Mouse (Mus musculus) testis, adult 2 months (tissue): ENCODE measurements around the gene Rbfox1. TPM values are rescaled to one million over a fixed set of nuclear protein-coding genes. Genes with fewer than 3 reads are reported as not detected.

Source experiments
- H3K27ac ChIP-seq: fragments of 200-500 bp; 2 replicates; pipeline ENCODE4 v1.5.1; 2012; ENCODE audit warnings: low read depth, low read length; ENCODE audit not compliant: control insufficient read depth, insufficient read depth
- H3K27me3 ChIP-seq: fragments of 200-500 bp; 2 replicates; pipeline ENCODE4 v1.6.1; 2012; ENCODE audit warnings: mild to moderate bottlenecking, low read length, moderate library complexity; ENCODE audit not compliant: control insufficient read depth, insufficient read depth
- H3K36me3 ChIP-seq: fragments of 200-500 bp; 2 replicates; pipeline ENCODE4 v1.6.1; 2012; ENCODE audit warnings: mild to moderate bottlenecking, low read length; ENCODE audit not compliant: control insufficient read depth, insufficient read depth
- H3K4me1 ChIP-seq: fragments of 200-500 bp; 2 replicates; pipeline ENCODE4 v1.6.1; 2012; ENCODE audit warnings: low read length; ENCODE audit not compliant: control insufficient read depth, insufficient read depth
- H3K4me3 ChIP-seq: fragments of 200-500 bp; 2 replicates; pipeline ENCODE4 v1.5.1; 2012; ENCODE audit warnings: low read depth, mild to moderate bottlenecking, low read length, moderate library complexity, mixed read lengths; ENCODE audit not compliant: control insufficient read depth
- CTCF ChIP-seq: fragments of 200-500 bp; IDR thresholded peaks from 2 replicates; pipeline ENCODE4 v1.5.1; 2012; ENCODE audit warnings: low read depth, mild to moderate bottlenecking, inconsistent platforms, low read length, moderate library complexity; ENCODE audit not compliant: control insufficient read depth, insufficient read depth, insufficient replicate concordance
- POLR2A ChIP-seq: fragments of 200-500 bp; IDR thresholded peaks from 2 replicates; pipeline ENCODE4 v1.6.1; 2012; ENCODE audit warnings: low read depth, mild to moderate bottlenecking, inconsistent platforms, low read length, moderate library complexity; ENCODE audit not compliant: control insufficient read depth
- polyA plus RNA-seq: library from polyadenylated mRNA; depleted of rRNA; stranded (reverse); fragments of >200 nt; gene quantifications from 2 replicates; pipeline ENCODE4 v1.2.3, GENCODE M21; 2012

Rbfox1 gene
- polyA plus RNA-seq, 1 experiment = 0.23 TPM

- H3K4me3 ChIP-seq = no peak overlapping the region
- H3K36me3 ChIP-seq = no peaks in the 10 kb centered on the region
- no peaks in the 10 kb centered on the region for H3K27me3 ChIP-seq
- H3K4me1 ChIP-seq = no peaks in the 10 kb centered on the region
- no peak for TF ChIP-seq CTCF
- H3K27ac ChIP-seq = no peak overlapping the region
Observed at GRCm38 (mm10) chr16:7302416-7302815, 1417.3 kb downstream of the Rbfox1 start.

- TF ChIP-seq POLR2A = no peak
- H3K27ac ChIP-seq = no peak overlapping the region
- H3K4me3 ChIP-seq = no peak overlapping the region
- no peaks in the 10 kb centered on the region for H3K4me1 ChIP-seq
- H3K27me3 ChIP-seq = no peaks in the 10 kb centered on the region
- H3K36me3 ChIP-seq = no peaks in the 10 kb centered on the region
Observed at GRCm38 (mm10) chr16:7329196-7329595, 1444.0 kb downstream of the Rbfox1 start.

- Histone ChIP-seq H3K27ac (no peak overlapping the region), H3K4me3 (no peak overlapping the region), H3K4me1 (no peaks in the 10 kb centered on the region), H3K36me3 (no peaks in the 10 kb centered on the region), H3K27me3 (no peaks in the 10 kb centered on the region)
- TF ChIP-seq POLR2A = no peak
- TF ChIP-seq CTCF = no peak
Observed at GRCm38 (mm10) chr16:7341186-7341585, 1456.0 kb downstream of the Rbfox1 start.

- Histone ChIP-seq H3K27ac (no peak overlapping the region), H3K4me3 (no peak overlapping the region), H3K36me3 (no peaks in the 10 kb centered on the region), H3K27me3 (no peaks in the 10 kb centered on the region), H3K4me1 (no peaks in the 10 kb centered on the region)
- TF ChIP-seq POLR2A (no peak), CTCF (no peak)
Observed at GRCm38 (mm10) chr16:7345298-7345697, 1460.1 kb downstream of the Rbfox1 start.

GRCm38 (mm10) chr16:7346001-7346625, 1461.0 kb downstream of the Rbfox1 start:
- Histone ChIP-seq H3K27ac (no peak overlapping the region), H3K4me1 (no peaks in the 10 kb centered on the region), H3K27me3 (no peaks in the 10 kb centered on the region), H3K4me3 (no peak overlapping the region), H3K36me3 (no peaks in the 10 kb centered on the region)
- no peak for TF ChIP-seq POLR2A
- no peak for TF ChIP-seq CTCF

GRCm38 (mm10) chr16:7347522-7348165, 1462.5 kb downstream of the Rbfox1 start:
- H3K4me3 ChIP-seq = no peak overlapping the region
- no peak for TF ChIP-seq POLR2A
- no peak overlapping the region for H3K27ac ChIP-seq
- H3K4me1 ChIP-seq = no peaks in the 10 kb centered on the region
- no peaks in the 10 kb centered on the region for H3K27me3 ChIP-seq
- no peaks in the 10 kb centered on the region for H3K36me3 ChIP-seq

GRCm38 (mm10) chr16:7352808-7353207, 1467.7 kb downstream of the Rbfox1 start:
- no peak overlapping the region for H3K27ac ChIP-seq
- no peaks in the 10 kb centered on the region for H3K4me1 ChIP-seq
- H3K27me3 ChIP-seq = no peaks in the 10 kb centered on the region
- no peak overlapping the region for H3K4me3 ChIP-seq
- no peaks in the 10 kb centered on the region for H3K36me3 ChIP-seq
- TF ChIP-seq CTCF (no peak), POLR2A (no peak)
